In genomic region chr9:22226389-22226673, GRCm38 (mm10) we compare ENCODE assay signal across 7 mouse cellular contexts. TPM values are rescaled to one million over a fixed set of nuclear protein-coding genes. Genes with fewer than 3 reads are reported as not detected.
A peak's percentile ranks its signal among the peaks of the same experiment; 100 is the strongest.
DNase-seq lines count a peak whose midpoint lies in the region; ATAC-seq lines count a peak whose summit lies in the region.
"Not testable (repeated sequence)": the region's sequence is repeated elsewhere in the genome, so short reads cannot be mapped to it uniquely, and the experiment has no call there.

No protein-coding gene starts in this region.

- H3K4me1 ChIP-seq in erythroblast, embryonic 14.5 days (ENCODE audit: control insufficient read depth); intestine, embryonic 14.5 days (replicated peaks; ENCODE audit: control insufficient read depth, insufficient read depth, low read length); limb, embryonic 13.5 days; lung, embryonic 16.5 days (replicated peaks; ENCODE audit: control insufficient read depth, insufficient read depth, low read length); neural tube, embryonic 12.5 days: not testable (repeated sequence)
- peaks cover 10% of the 10 kb centered on the region for H3K4me1 ChIP-seq in heart, embryonic 12.5 days (replicated peaks)

- H3K9me3 ChIP-seq in erythroblast, embryonic 14.5 days (ENCODE audit: control insufficient read depth, low read length); heart, embryonic 12.5 days (replicated peaks); intestine, embryonic 14.5 days (ENCODE audit: control insufficient read depth, low read length); limb, embryonic 13.5 days; lung, embryonic 16.5 days (ENCODE audit: control insufficient read depth, low read length); neural tube, embryonic 12.5 days: not testable (repeated sequence)

- 50% methylated on average over 7 of the region's 7 CpGs for WGBS in heart, embryonic 12.5 days
- 59% methylated on average over 7 of the region's 7 CpGs for WGBS in intestine, embryonic 14.5 days
- 69% methylated on average over 7 of the region's 7 CpGs for WGBS in limb, embryonic 13.5 days
- WGBS in lung, embryonic 16.5 days, result 50% methylated on average over 7 of the region's 7 CpGs
- 67% methylated on average over 7 of the region's 7 CpGs for WGBS in neural tube, embryonic 12.5 days

- peak overlapping the region; percentile 96 for H3K27ac ChIP-seq in heart, embryonic 12.5 days (ENCODE audit: poor library complexity, severe bottlenecking)
- H3K27ac ChIP-seq in intestine, embryonic 14.5 days (ENCODE audit: low read depth); limb, embryonic 13.5 days; neural tube, embryonic 12.5 days: not testable (repeated sequence)
- peak overlapping the region; percentile 98 for H3K27ac ChIP-seq in lung, embryonic 16.5 days (ENCODE audit: low read length)

- H3K4me3 ChIP-seq in erythroblast, embryonic 14.5 days (replicated peaks), result peak overlapping the region; percentile 87
- peak overlapping the region; percentile 89 for H3K4me3 ChIP-seq in heart, embryonic 12.5 days
- H3K4me3 ChIP-seq in intestine, embryonic 14.5 days (ENCODE audit: low read depth, low read length), result peak overlapping the region; percentile 76
- peak overlapping the region; percentile 79 for H3K4me3 ChIP-seq in limb, embryonic 13.5 days
- H3K4me3 ChIP-seq in lung, embryonic 16.5 days (ENCODE audit: low read length), result peak overlapping the region; percentile 88
- not testable (repeated sequence) for H3K4me3 ChIP-seq in neural tube, embryonic 12.5 days

- peak; percentile 41 for DNase-seq in R1 (ENCODE audit: low read depth, low spot score)
- DNase-seq in intestine, embryonic 14.5 days (ENCODE audit: low spot score), result not testable (repeated sequence)

- ATAC-seq in heart, embryonic 12.5 days (ENCODE audit: insufficient number of reproducible peaks, low FRiP score); intestine, embryonic 14.5 days (replicated peaks; ENCODE audit: low FRiP score, low TSS enrichment, low read depth); limb, embryonic 13.5 days (ENCODE audit: low FRiP score, low read depth); lung, embryonic 16.5 days (ENCODE audit: low read depth); neural tube, embryonic 12.5 days (ENCODE audit: low FRiP score, low read depth): not testable (repeated sequence)

- not testable (repeated sequence) for H3K36me3 ChIP-seq in erythroblast, embryonic 14.5 days (ENCODE audit: control insufficient read depth); heart, embryonic 12.5 days; intestine, embryonic 14.5 days (ENCODE audit: control insufficient read depth, insufficient read depth, low read length); limb, embryonic 13.5 days; lung, embryonic 16.5 days (ENCODE audit: control insufficient read depth, insufficient read depth, low read length); neural tube, embryonic 12.5 days

- H3K27me3 ChIP-seq in erythroblast, embryonic 14.5 days (ENCODE audit: control insufficient read depth); heart, embryonic 12.5 days (replicated peaks); intestine, embryonic 14.5 days (replicated peaks; ENCODE audit: control insufficient read depth, insufficient read depth, low read length); limb, embryonic 13.5 days; lung, embryonic 16.5 days (ENCODE audit: control insufficient read depth, insufficient read depth, low read depth, low read length); neural tube, embryonic 12.5 days (replicated peaks): not testable (repeated sequence)

- peak overlapping the region; percentile 89; the same call in 1 of the 2 replicates for H3K9ac ChIP-seq in heart, embryonic 12.5 days
- H3K9ac ChIP-seq in intestine, embryonic 14.5 days (ENCODE audit: low read length), result peak overlapping the region; percentile 74; the same call in 1 of the 2 replicates
- H3K9ac ChIP-seq in limb, embryonic 13.5 days, result peak overlapping the region; percentile 79
- H3K9ac ChIP-seq in lung, embryonic 16.5 days (ENCODE audit: low read length), result peak overlapping the region; percentile 94; the same call in 1 of the 2 replicates
- not testable (repeated sequence) for H3K9ac ChIP-seq in neural tube, embryonic 12.5 days

- peak overlapping the region; percentile 87 for H3K4me2 ChIP-seq in heart, embryonic 12.5 days
- peak overlapping the region; percentile 71 for H3K4me2 ChIP-seq in intestine, embryonic 14.5 days (ENCODE audit: low read length)
- peak overlapping the region; percentile 77 for H3K4me2 ChIP-seq in limb, embryonic 13.5 days (replicated peaks)
- H3K4me2 ChIP-seq in lung, embryonic 16.5 days (ENCODE audit: low read depth, low read length), result peak overlapping the region; percentile 78
- peak overlapping the region; percentile 68 for H3K4me2 ChIP-seq in neural tube, embryonic 12.5 days (replicated peaks)

RNA-seq across cellular contexts. Expression of gene Zfp809, which starts 0.8 kb away (rescaled TPM):
- 0.06 TPM in 1 of 2 replicates, not detected in the other for polyA plus RNA-seq in erythroblast, embryonic 14.5 days (2012)
- 19.1 and 20.0 TPM in 2 replicates for polyA plus RNA-seq in heart, embryonic 12.5 days (2016; fragmentation: Nextera tagmentation; extraction: Ambion mirVana)
- 23.8 and 24.5 TPM in 2 replicates for polyA plus RNA-seq in intestine, embryonic 14.5 days (2014; fragmentation: Nextera tagmentation; extraction: Ambion mirVana)
- 15.7 and 17.0 TPM in 2 replicates for polyA plus RNA-seq in limb, embryonic 13.5 days (2015; fragmentation: Nextera tagmentation; extraction: Ambion mirVana)
- polyA plus RNA-seq in lung, embryonic 16.5 days (2015; fragmentation: Nextera tagmentation; extraction: Ambion mirVana), result 23.9 and 26.5 TPM in 2 replicates
- polyA plus RNA-seq in neural tube, embryonic 12.5 days (2016; fragmentation: Nextera tagmentation; extraction: Ambion mirVana), result 10.6 and 10.8 TPM in 2 replicates

RNA-seq across cellular contexts. Expression of gene Zfp599, which starts 33.4 kb away (rescaled TPM):
- polyA plus RNA-seq in erythroblast, embryonic 14.5 days (2012), result not detected in 2 replicates
- polyA plus RNA-seq in heart, embryonic 12.5 days (2016; fragmentation: Nextera tagmentation; extraction: Ambion mirVana), result 4.1 and 4.8 TPM in 2 replicates
- 5.8 and 5.9 TPM in 2 replicates for polyA plus RNA-seq in intestine, embryonic 14.5 days (2014; fragmentation: Nextera tagmentation; extraction: Ambion mirVana)
- polyA plus RNA-seq in limb, embryonic 13.5 days (2015; fragmentation: Nextera tagmentation; extraction: Ambion mirVana), result 9.2 and 9.6 TPM in 2 replicates
- polyA plus RNA-seq in lung, embryonic 16.5 days (2015; fragmentation: Nextera tagmentation; extraction: Ambion mirVana), result 4.3 and 5.3 TPM in 2 replicates
- 4.7 and 5.1 TPM in 2 replicates for polyA plus RNA-seq in neural tube, embryonic 12.5 days (2016; fragmentation: Nextera tagmentation; extraction: Ambion mirVana)

RNA-seq across cellular contexts. Expression of gene Zfp872, which starts 38.4 kb away (rescaled TPM):
- not detected in 2 replicates for polyA plus RNA-seq in erythroblast, embryonic 14.5 days (2012)
- 0.17 TPM in 1 of 2 replicates, not detected in the other for polyA plus RNA-seq in heart, embryonic 12.5 days (2016; fragmentation: Nextera tagmentation; extraction: Ambion mirVana)
- 0.12 and 0.42 TPM in 2 replicates for polyA plus RNA-seq in intestine, embryonic 14.5 days (2014; fragmentation: Nextera tagmentation; extraction: Ambion mirVana)
- 0.06 and 0.11 TPM in 2 replicates for polyA plus RNA-seq in limb, embryonic 13.5 days (2015; fragmentation: Nextera tagmentation; extraction: Ambion mirVana)
- 1.4 and 1.6 TPM in 2 replicates for polyA plus RNA-seq in lung, embryonic 16.5 days (2015; fragmentation: Nextera tagmentation; extraction: Ambion mirVana)
- polyA plus RNA-seq in neural tube, embryonic 12.5 days (2016; fragmentation: Nextera tagmentation; extraction: Ambion mirVana), result 0.13 and 0.33 TPM in 2 replicates

Comparison
In these comparisons a context has a peak if more than half of its experiments do, and no peak if none do; other contexts are left out.
1. RNA of gene Zfp809, which starts 0.8 kb away (polyA plus RNA-seq): 23.9 to 26.5 TPM in lung, embryonic 16.5 days, 23.8 to 24.5 TPM in intestine, embryonic 14.5 days, 19.1 to 20.0 TPM in heart, embryonic 12.5 days, 15.7 to 17.0 TPM in limb, embryonic 13.5 days and 10.6 to 10.8 TPM in neural tube, embryonic 12.5 days; 0.06 TPM in erythroblast, embryonic 14.5 days; every median in the first group is over 10 times any median in the second.
2. Peak in every context shown above with its lines, with median percentiles within 50 percentile points of each other: H3K4me2 ChIP-seq.